Mouse (Mus musculus): ENCODE measurements at regions not wholly inside any gene's neighbourhood (a gene's known extent, or its start where the extent isn't known, plus 50 kb on each side); places are given as distances from the start of the nearest gene placed in this dataset.

GRCm38 (mm10) chr12:73830122-73830521, 71.1 kb upstream of the Hif1a start:
- peak; percentile 57 for DNase-seq (ENCODE audit: low spot score)

GRCm38 (mm10) chr12:73830551-73831203, 70.5 kb upstream of the Hif1a start:
- DNase-seq (ENCODE audit: low spot score): no peak

GRCm38 (mm10) chr12:73831204-73831595, 70.0 kb upstream of the Hif1a start:
- peak; percentile 96 for DNase-seq (ENCODE audit: low spot score)

- DNase-seq (ENCODE audit: low spot score): peak; percentile 70
Observed at GRCm38 (mm10) chr12:73831637-73832385, 69.4 kb upstream of the Hif1a start.

DNA sequence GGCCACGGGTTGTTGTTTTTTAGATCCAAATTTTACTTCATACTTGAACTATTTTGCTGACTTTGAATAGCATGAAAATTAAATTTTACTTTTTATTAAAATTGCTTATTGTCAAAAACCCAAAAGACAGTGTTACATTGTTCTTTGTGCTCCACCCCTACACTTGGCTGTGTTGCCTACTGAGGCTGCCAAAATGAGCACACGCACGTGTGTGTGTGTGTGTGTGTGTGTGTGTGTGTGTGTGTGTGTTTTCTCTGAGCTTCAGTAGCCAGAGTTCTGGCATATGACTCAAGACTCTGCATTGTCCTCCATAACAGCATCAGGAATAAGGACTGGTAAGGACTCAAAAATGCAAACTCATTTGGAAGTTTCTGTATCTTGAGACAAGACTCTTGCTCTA, 68.4 kb upstream of the Hif1a start:
- DNase-seq (ENCODE audit: low spot score): peak; percentile 12

GRCm38 (mm10) chr12:73836132-73836531, 65.0 kb upstream of the Hif1a start:
- DNase-seq (ENCODE audit: low spot score): no peak

GRCm38 (mm10) chr12:73837036-73837435, 64.1 kb upstream of the Hif1a start:
- no peak for DNase-seq (ENCODE audit: low spot score)

- no peak for DNase-seq (ENCODE audit: low spot score)
Observed at GRCm38 (mm10) chr12:73837921-73838320, 63.3 kb upstream of the Hif1a start.

DNA sequence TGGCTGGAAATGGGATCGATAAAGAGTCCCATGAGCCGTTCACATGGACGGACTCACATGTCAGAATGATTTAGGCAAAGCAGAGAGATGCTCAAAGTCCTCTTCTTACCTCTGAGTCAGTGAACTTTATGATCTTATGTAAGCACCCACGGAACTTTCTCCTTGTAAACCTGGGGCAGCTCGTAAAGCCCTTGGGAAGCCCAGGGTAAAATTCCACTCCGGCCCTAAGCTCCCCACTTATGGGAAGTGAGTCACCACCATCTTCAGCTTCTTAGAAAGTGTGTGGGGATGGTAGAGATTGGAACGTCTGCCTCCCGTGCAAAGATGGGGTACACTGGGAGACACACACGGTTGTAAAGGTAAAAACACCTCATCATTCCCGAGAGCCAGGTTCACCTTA, 62.8 kb upstream of the Hif1a start:
- peak; percentile 15 for DNase-seq (ENCODE audit: low spot score)

GRCm38 (mm10) chr12:73842000-73842675, 59.0 kb upstream of the Hif1a start:
- DNase-seq (ENCODE audit: low spot score): no peak

DNA sequence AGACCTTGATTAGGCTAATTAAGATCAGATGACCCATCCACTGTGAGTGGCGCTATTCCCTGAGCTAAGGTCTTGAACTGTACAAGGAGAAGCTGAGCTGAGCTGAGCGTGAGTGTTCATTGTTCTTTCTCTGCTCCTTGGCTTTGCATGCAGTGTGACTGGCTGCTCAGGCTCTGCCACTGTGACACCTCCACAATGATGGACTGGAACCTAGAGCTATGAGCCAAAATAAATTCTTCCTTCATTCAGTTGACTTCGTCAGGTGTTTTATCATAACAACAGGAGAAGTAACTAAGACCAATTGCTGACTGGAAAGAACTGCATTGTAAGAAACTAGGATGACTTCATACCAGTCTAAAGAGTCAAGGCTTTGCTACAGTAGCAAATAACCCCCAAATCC, 56.4 kb upstream of the Hif1a start:
- DNase-seq (ENCODE audit: low spot score): no peak

DNA sequence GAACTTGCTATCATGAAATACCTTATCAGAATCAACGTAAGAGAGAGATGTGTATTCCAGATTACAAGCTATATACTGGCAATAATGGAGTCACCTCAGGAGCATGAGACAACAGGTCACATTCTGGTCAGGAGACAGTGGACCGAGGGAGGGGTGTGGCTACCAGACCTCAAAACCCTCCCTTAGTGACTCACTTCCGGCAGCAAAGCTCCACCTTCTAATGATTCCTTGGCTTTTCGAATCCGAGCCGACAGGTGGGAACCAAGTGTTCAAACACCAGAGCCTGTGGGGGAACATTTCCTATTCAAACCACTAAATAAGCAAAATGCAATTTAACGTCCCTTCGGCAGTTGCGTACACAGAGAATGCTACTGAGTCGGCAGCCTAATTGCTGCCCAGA, 54.5 kb upstream of the Hif1a start:
- no peak for DNase-seq (ENCODE audit: low spot score)

GRCm38 (mm10) chr12:73847336-73847735, 53.8 kb upstream of the Hif1a start:
- no peak for DNase-seq (ENCODE audit: low spot score)

GRCm38 (mm10) chr12:73850831-73851230, 50.3 kb upstream of the Hif1a start:
- DNase-seq (ENCODE audit: low spot score): no peak

All from retina, embryonic 14.5 days (tissue).